Mouse (Mus musculus) stomach, postnatal 0 days (tissue): ENCODE data around the gene Nell1. TPM values are rescaled to one million over a fixed set of nuclear protein-coding genes. Genes with fewer than 3 reads are reported as not detected.

Experiments
- ATAC-seq: fragments of 200-750 bp; cut with Nextera tagmentation; 2 replicates; pipeline ENCODE4 v1.8.0; 2017; ENCODE audit not compliant: low FRiP score, low TSS enrichment
- DNase-seq: peaks from one replicate; pipeline ENCODE4 v3.0.0-alpha.2; 2016; ENCODE audit warnings: low spot score
- H3K27ac ChIP-seq: fragments of 300-500 bp; sonication (generic); replicated peaks from 2 replicates; pipeline ENCODE4 v1.5.1; 2014; ENCODE audit warnings: mild to moderate bottlenecking, control low read depth
- H3K27me3 ChIP-seq: fragments of 300-500 bp; sonication (generic); 2 replicates; pipeline ENCODE4 v1.6.1; 2014; ENCODE audit warnings: low read length; ENCODE audit not compliant: control insufficient read depth, insufficient read depth
- H3K36me3 ChIP-seq: fragments of 300-500 bp; sonication (generic); 2 replicates; pipeline ENCODE4 v1.6.1; 2014; ENCODE audit warnings: low read length, mixed read lengths; ENCODE audit not compliant: control insufficient read depth, insufficient read depth
- H3K4me1 ChIP-seq: fragments of 300-500 bp; sonication (generic); replicated peaks from 2 replicates; pipeline ENCODE4 v1.6.1; 2014; ENCODE audit warnings: antibody characterized with exemption; ENCODE audit not compliant: control insufficient read depth, insufficient read depth
- H3K4me2 ChIP-seq: fragments of 300-500 bp; sonication (generic); replicated peaks from 2 replicates; pipeline ENCODE4 v1.6.1; 2014; ENCODE audit warnings: low read depth, mild to moderate bottlenecking, control low read depth, moderate library complexity
- H3K4me3 ChIP-seq: fragments of 300-500 bp; sonication (generic); 2 replicates; pipeline ENCODE4 v1.5.1; 2014; ENCODE audit warnings: low read depth, low read length, control low read depth
- H3K9ac ChIP-seq: fragments of 300-500 bp; sonication (generic); 2 replicates; pipeline ENCODE4 v1.6.1; 2014; ENCODE audit warnings: mild to moderate bottlenecking, low read length, control low read depth, mixed read lengths
- H3K9me3 ChIP-seq: fragments of 300-500 bp; sonication (generic); 2 replicates; pipeline ENCODE4 v1.6.1; 2016; ENCODE audit warnings: low read length; ENCODE audit not compliant: control insufficient read depth
- CTCF ChIP-seq: IDR thresholded peaks from 2 replicates; pipeline ENCODE4 v1.5.1; 2016; ENCODE audit warnings: antibody characterized with exemption, low read depth, mild to moderate bottlenecking, moderate library complexity
- EP300 ChIP-seq: optimal IDR thresholded peaks from 2 replicates; pipeline ENCODE3; 2016; ENCODE audit warnings: antibody characterized with exemption
- WGBS: fragments of 180-500 bp; shearing (Covaris S2); extraction: QIAGEN DNeasy Blood & Tissue Kit; methylation state at CpG from one replicate; pipeline ENCODE4 v1.1.7; 2014; 5-methylcytosine and 5-hydroxymethylcytosine counted together
- polyA plus RNA-seq: library from polyadenylated mRNA; unstranded; fragments of >200 nt; fragmentation: Nextera tagmentation; extraction: Ambion mirVana; gene quantifications from 2 replicates; pipeline ENCODE4 v1.2.1, GENCODE M21; 2015

Nell1 gene
- polyA plus RNA-seq, 1 experiment from 2014 or later = 1.8 TPM

DNA sequence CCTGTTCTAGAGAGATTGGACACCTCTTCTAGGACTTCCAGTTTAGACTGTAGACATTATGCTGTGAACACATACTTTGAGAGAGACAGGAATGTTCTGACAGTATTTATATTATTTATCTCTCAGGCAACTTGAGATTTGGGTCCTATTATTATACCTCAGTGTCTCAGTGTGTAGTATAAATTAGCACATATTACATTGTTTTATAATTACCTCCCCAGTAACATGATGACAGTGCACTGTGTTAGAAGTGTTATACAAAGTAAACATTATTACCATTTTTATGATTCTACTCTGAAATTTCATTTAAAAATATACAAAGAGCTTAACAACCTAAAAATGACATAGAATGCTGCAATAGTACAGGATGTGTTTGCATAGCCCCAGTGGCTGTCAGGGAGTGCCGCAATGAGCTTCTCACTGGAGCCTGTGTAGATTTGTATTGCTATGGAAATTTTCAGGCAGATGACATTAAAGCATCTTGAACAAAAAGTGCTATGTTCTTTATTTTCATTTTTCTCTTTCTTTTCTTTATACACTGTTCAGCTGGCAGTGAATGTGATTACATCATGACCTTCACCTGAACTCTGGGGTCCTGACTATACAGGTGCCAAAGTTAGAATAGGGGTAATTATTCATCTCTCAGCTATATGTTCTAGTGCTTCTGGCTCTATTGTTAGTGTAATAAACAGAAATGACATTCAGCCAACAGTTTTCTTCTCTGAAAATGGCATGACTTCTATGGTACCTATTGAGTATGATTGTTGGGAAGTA is 447.9 kb downstream of the Nell1 start:
- 64% methylated on average over 1 of the region's 1 CpGs for WGBS
- Histone ChIP-seq H3K4me1 (no peaks in the 10 kb centered on the region), H3K27me3 (no peaks in the 10 kb centered on the region), H3K9me3 (no peaks in the 10 kb centered on the region), H3K4me3 (no peak overlapping the region), H3K27ac (no peak overlapping the region), H3K4me2 (no peak overlapping the region), H3K36me3 (no peaks in the 10 kb centered on the region), H3K9ac (no peak overlapping the region)
- DNase-seq = no peak
- ATAC-seq = no peak
- TF ChIP-seq EP300 (no peak), CTCF (no peak)

DNA sequence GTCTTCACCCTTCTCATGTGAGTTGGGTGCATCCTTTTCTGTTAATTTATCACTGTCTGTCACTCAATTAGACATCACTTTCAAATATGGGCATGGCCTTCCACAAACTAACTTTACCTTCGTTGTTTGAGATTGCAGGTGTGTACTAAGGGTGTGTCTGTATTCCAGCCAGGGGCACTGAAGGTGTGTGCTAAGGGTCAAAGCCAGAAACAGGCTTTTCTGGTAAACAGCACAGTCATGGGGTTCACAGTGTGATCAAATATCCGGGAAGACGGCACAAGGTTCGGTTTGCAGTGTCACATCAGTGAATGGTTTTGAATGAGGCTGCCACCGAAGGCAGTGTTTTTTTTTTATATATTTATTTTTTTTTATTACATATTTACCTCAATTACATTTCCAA is 455.1 kb downstream of the Nell1 start:
- DNase-seq (peak; percentile 44), ATAC-seq (peak; percentile 96)
- 63% methylated on average over 5 of the region's 5 CpGs for WGBS
- no peak overlapping the region for H3K27ac ChIP-seq
- H3K4me1 ChIP-seq = no peaks in the 10 kb centered on the region
- no peaks in the 10 kb centered on the region for H3K36me3 ChIP-seq
- H3K4me3 ChIP-seq = no peak overlapping the region
- no peaks in the 10 kb centered on the region for H3K9me3 ChIP-seq
- no peak overlapping the region for H3K9ac ChIP-seq
- no peak overlapping the region for H3K4me2 ChIP-seq
- H3K27me3 ChIP-seq = no peaks in the 10 kb centered on the region
- no peak for TF ChIP-seq EP300
- TF ChIP-seq CTCF = no peak

DNA sequence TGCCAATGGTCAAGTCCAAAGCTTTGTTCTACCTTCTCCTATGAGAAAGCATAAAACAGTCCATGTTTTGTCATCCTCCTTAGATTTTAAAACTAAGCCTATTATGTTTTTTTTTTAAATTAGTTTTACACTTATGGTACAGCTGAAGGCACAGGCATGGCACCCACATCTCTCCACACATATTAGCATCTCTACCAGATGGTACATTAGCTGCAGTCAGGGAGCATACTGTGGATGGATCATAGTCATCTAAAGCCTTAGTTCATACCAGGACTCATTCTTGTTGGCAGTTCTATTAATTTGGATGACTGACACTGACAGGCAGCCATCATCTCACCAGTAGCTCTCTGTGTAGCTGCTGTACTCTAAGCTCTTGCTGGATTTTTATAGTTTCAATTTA is 466.6 kb downstream of the Nell1 start:
- no peak overlapping the region for H3K9ac ChIP-seq
- H3K27ac ChIP-seq = no peak overlapping the region
- no peak overlapping the region for H3K4me3 ChIP-seq
- no peak for DNase-seq
- ATAC-seq = no peak
- H3K4me1 ChIP-seq = no peaks in the 10 kb centered on the region
- H3K27me3 ChIP-seq = no peaks in the 10 kb centered on the region
- H3K9me3 ChIP-seq = no peaks in the 10 kb centered on the region
- no peaks in the 10 kb centered on the region for H3K36me3 ChIP-seq
- H3K4me2 ChIP-seq = no peak overlapping the region
- TF ChIP-seq CTCF (no peak), EP300 (no peak)

DNA sequence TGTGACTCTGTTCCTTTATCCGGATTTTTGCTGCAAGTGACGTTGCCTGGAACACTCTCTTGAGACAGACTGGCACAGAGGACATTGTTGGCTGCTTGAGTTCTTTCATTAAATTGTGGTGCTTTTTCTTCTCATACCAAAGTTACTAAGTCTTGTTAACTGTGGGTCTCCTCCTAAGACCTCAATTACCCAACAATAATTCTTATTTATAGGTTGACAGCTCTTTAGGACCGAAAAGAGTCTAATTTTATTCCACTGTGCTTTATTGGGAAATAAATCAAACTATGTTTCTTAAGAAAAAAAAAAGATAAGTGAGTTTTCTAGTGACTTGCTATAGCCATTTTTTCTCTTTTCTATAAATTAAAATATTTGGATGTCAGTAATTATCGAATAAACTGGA is 472.7 kb downstream of the Nell1 start:
- no peak overlapping the region for H3K4me2 ChIP-seq
- H3K36me3 ChIP-seq = no peaks in the 10 kb centered on the region
- H3K4me3 ChIP-seq = no peak overlapping the region
- H3K4me1 ChIP-seq = no peaks in the 10 kb centered on the region
- ATAC-seq = no peak
- no peaks in the 10 kb centered on the region for H3K27me3 ChIP-seq
- H3K27ac ChIP-seq = no peak overlapping the region
- no peak for DNase-seq
- H3K9ac ChIP-seq = no peak overlapping the region
- TF ChIP-seq EP300 (no peak), CTCF (no peak)
- no peaks in the 10 kb centered on the region for H3K9me3 ChIP-seq
- 78% methylated on average over 4 of the region's 4 CpGs for WGBS

DNA sequence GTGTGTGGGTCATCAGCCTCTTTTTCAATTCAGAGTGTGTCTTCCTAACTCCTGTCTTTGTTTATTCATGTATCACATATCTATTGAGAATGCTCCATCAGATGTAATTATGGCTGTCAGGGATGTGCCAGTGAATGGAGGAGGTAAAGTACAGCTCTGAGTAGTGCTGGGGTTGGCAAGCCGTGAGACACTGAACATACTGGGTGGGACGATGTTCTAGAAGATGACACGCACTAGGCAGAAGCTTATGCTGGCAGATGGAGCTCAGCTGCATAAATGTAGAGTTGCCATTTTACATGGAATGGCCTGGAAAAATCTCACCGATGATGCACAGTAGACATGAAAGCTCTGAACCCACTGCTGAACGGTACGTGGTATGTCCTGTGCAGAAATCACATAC is 493.1 kb downstream of the Nell1 start:
- H3K4me3 ChIP-seq = no peak overlapping the region
- no peaks in the 10 kb centered on the region for H3K9me3 ChIP-seq
- H3K27ac ChIP-seq = no peak overlapping the region
- H3K36me3 ChIP-seq = no peaks in the 10 kb centered on the region
- H3K4me1 ChIP-seq = no peaks in the 10 kb centered on the region
- H3K9ac ChIP-seq = no peak overlapping the region
- no peak for ATAC-seq
- H3K4me2 ChIP-seq = no peak overlapping the region
- TF ChIP-seq EP300 (no peak), CTCF (no peak)
- H3K27me3 ChIP-seq = no peaks in the 10 kb centered on the region
- no peak for DNase-seq
- 92% methylated on average over 6 of the region's 6 CpGs for WGBS

DNA sequence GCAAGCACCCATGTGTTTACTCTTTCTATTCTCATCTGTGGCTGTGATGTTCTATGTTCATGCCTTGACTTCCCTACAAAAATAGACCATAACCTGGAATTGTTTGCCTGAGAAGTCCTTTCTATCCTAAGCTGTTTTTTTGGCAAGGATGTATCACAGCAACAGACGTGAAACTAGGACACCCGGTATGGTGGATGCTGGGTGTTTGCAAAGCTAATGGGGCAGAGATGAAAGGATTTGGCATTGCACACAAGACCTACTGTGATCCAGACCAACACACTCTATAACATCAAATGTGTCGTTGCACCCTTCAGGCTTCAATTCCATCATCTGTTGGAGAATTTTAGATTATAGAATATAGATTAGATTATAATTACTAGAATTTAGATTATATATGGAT is 495.9 kb downstream of the Nell1 start:
- Histone ChIP-seq H3K9ac (no peak overlapping the region), H3K4me2 (no peak overlapping the region), H3K27ac (no peak overlapping the region), H3K9me3 (no peaks in the 10 kb centered on the region), H3K4me3 (no peak overlapping the region), H3K36me3 (no peaks in the 10 kb centered on the region), H3K27me3 (no peaks in the 10 kb centered on the region), H3K4me1 (no peaks in the 10 kb centered on the region)
- 80% methylated on average over 3 of the region's 3 CpGs for WGBS
- TF ChIP-seq EP300 = no peak
- no peak for TF ChIP-seq CTCF
- ATAC-seq (no peak), DNase-seq (no peak)
